Comparison of ENCODE assay signal across 12 mouse cellular contexts in the genomic region with DNA sequence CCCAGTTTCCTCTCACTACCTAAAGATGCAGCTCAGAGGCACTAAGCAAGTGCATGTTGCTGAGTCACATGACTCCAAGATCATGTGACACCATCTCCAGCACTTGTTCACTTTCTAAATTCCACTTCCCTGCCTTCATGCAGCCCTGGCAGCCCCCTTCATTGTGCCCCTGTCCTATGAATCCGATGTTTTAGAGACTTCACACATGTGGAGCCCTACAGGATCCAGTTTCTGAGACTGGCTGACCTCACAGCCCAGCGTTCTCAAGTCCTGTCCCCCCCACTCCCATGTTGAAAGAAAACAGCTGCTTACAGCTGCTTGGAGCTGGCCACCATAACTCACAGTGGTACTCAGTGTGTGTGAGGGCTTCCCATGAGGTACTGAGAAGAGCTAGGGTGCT. TPM values are rescaled to one million over a fixed set of nuclear protein-coding genes. Genes with fewer than 3 reads are reported as not detected.
DNase-seq lines count a peak whose midpoint lies in the region; ATAC-seq lines count a peak whose summit lies in the region.
"Had no signal": no experiment of that assay in that cellular context is flagged by ENCODE, and none has a peak within 500 bp of the region (broad histone marks: within the 10 kb centered on the region; RNA-seq: fewer than 3 reads in every experiment).

No protein-coding gene starts in this region.

- no peaks in the 10 kb centered on the region for H3K36me3 ChIP-seq in neural tube, embryonic 13.5 days
- H3K36me3 ChIP-seq in neural tube, embryonic 15.5 days = no peaks in the 10 kb centered on the region
- no peaks in the 10 kb centered on the region for H3K36me3 ChIP-seq in kidney, embryonic 16.5 days (ENCODE audit: insufficient read depth, low read length)
- no peaks in the 10 kb centered on the region; the same call in 1 of the 2 replicates for H3K36me3 ChIP-seq in splenic B cell, adult 2 months (ENCODE audit: control insufficient read depth, insufficient read depth, low read length, poor library complexity, severe bottlenecking)
- H3K36me3 ChIP-seq: hindbrain, embryonic 12.5 days; liver, embryonic 15.5 days had no signal

- no peaks in the 10 kb centered on the region for H3K9me3 ChIP-seq in neural tube, embryonic 13.5 days
- no peaks in the 10 kb centered on the region for H3K9me3 ChIP-seq in neural tube, embryonic 15.5 days (replicated peaks)
- no peaks in the 10 kb centered on the region for H3K9me3 ChIP-seq in kidney, embryonic 16.5 days (ENCODE audit: low read length)
- H3K9me3 ChIP-seq: forebrain, embryonic 10.5 days; hindbrain, embryonic 12.5 days; liver, embryonic 15.5 days had no signal

- DNase-seq in heart, adult 8-10 months (ENCODE audit: low spot score) = peak; percentile 64
- peak; percentile 31 for DNase-seq in splenic B cell, adult 2 months (ENCODE audit: low read depth, low spot score)
- DNase-seq in layer of hippocampus, adult 9-10 months (ENCODE audit: low spot score) = no peak
- no peak for DNase-seq in adrenal gland, adult 18-20 months (ENCODE audit: low spot score in 2 of 2)
- DNase-seq in ovary, adult 18-20 months (ENCODE audit: low spot score) = no peak

- WGBS in neural tube, embryonic 13.5 days = 76% methylated on average over 2 of the region's 2 CpGs
- 83% methylated on average over 2 of the region's 2 CpGs for WGBS in neural tube, embryonic 15.5 days
- WGBS in kidney, embryonic 16.5 days = 24% methylated on average over 2 of the region's 2 CpGs

- H3K27me3 ChIP-seq in neural tube, embryonic 13.5 days = no peaks in the 10 kb centered on the region
- H3K27me3 ChIP-seq in neural tube, embryonic 15.5 days (replicated peaks) = no peaks in the 10 kb centered on the region
- no peaks in the 10 kb centered on the region for H3K27me3 ChIP-seq in kidney, embryonic 16.5 days (ENCODE audit: insufficient read depth, low read length)
- H3K27me3 ChIP-seq in splenic B cell, adult 2 months (ENCODE audit: control insufficient read depth, insufficient read depth, low read length, poor library complexity, severe bottlenecking) = no peaks in the 10 kb centered on the region
- H3K27me3 ChIP-seq: hindbrain, embryonic 12.5 days; liver, embryonic 15.5 days; Patski had no signal

- H3K4me3 ChIP-seq in neural tube, embryonic 13.5 days = no peak overlapping the region
- H3K4me3 ChIP-seq in neural tube, embryonic 15.5 days (replicated peaks) = no peak overlapping the region
- no peak overlapping the region for H3K4me3 ChIP-seq in kidney, embryonic 16.5 days (ENCODE audit: low read length)
- H3K4me3 ChIP-seq: forebrain, embryonic 10.5 days; hindbrain, embryonic 12.5 days; liver, embryonic 15.5 days had no signal

- H3K9ac ChIP-seq in neural tube, embryonic 13.5 days = no peak overlapping the region
- no peak overlapping the region for H3K9ac ChIP-seq in neural tube, embryonic 15.5 days (replicated peaks)
- H3K9ac ChIP-seq in kidney, embryonic 16.5 days (replicated peaks; ENCODE audit: low read length) = no peak overlapping the region
- H3K9ac ChIP-seq: hindbrain, embryonic 12.5 days; liver, embryonic 15.5 days had no signal

- no peak for ATAC-seq in neural tube, embryonic 13.5 days (ENCODE audit: low read depth)
- ATAC-seq in neural tube, embryonic 15.5 days (ENCODE audit: low FRiP score) = no peak
- ATAC-seq in kidney, embryonic 16.5 days (ENCODE audit: low FRiP score, low TSS enrichment) = peak; percentile 85
- ATAC-seq: Patski had no signal

- H3K4me1 ChIP-seq in neural tube, embryonic 13.5 days (replicated peaks) = peaks cover 23% of the 10 kb centered on the region
- peaks cover 15% of the 10 kb centered on the region; the same call in 1 of the 2 replicates for H3K4me1 ChIP-seq in neural tube, embryonic 15.5 days
- H3K4me1 ChIP-seq in kidney, embryonic 16.5 days (ENCODE audit: insufficient read depth, low read length) = peaks cover 23% of the 10 kb centered on the region

- 0 out of 2 replicates have a peak overlapping the region, but pooled peaks have one; percentile 13 for H3K27ac ChIP-seq in neural tube, embryonic 13.5 days (replicated peaks)
- H3K27ac ChIP-seq in neural tube, embryonic 15.5 days (replicated peaks) = no peak overlapping the region; the same call in 1 of the 2 replicates
- H3K27ac ChIP-seq in kidney, embryonic 16.5 days (ENCODE audit: low read length) = peak overlapping the region; percentile 48
- H3K27ac ChIP-seq: forebrain, embryonic 10.5 days; hindbrain, embryonic 12.5 days; liver, embryonic 15.5 days had no signal

- H3K4me2 ChIP-seq in neural tube, embryonic 13.5 days = no peak overlapping the region
- H3K4me2 ChIP-seq in neural tube, embryonic 15.5 days = no peak overlapping the region
- H3K4me2 ChIP-seq in kidney, embryonic 16.5 days (replicated peaks; ENCODE audit: low read depth, low read length) = no peak overlapping the region
- H3K4me2 ChIP-seq: hindbrain, embryonic 12.5 days; liver, embryonic 15.5 days had no signal

RNA-seq across cellular contexts. Expression of a gene that starts 15.2 kb away (rescaled TPM):
- polyA plus RNA-seq in neural tube, embryonic 13.5 days (2015; fragmentation: Nextera tagmentation; extraction: Ambion mirVana) = 593 and 603 TPM in 2 replicates
- polyA plus RNA-seq in neural tube, embryonic 15.5 days (2015; fragmentation: Nextera tagmentation; extraction: Ambion mirVana) = 504 and 568 TPM in 2 replicates
- total RNA-seq in heart, adult 8-10 months (2022) = 10 to 100 TPM; 73.6 to 90.4 (median 83.5) TPM
- 98.5 and 101 TPM in 2 replicates for polyA plus RNA-seq in kidney, embryonic 16.5 days (2015; fragmentation: Nextera tagmentation; extraction: Ambion mirVana)
- 100 to 1,000 TPM in 1 of 2 experiments, 10 to 100 TPM in 1; 93.1 to 126 TPM for total RNA-seq in adrenal gland, adult 18-20 months (2021)

RNA-seq across cellular contexts. Expression of a gene that starts 30.4 kb away (rescaled TPM):
- polyA plus RNA-seq in neural tube, embryonic 13.5 days (2015; fragmentation: Nextera tagmentation; extraction: Ambion mirVana) = 52.0 and 59.1 TPM in 2 replicates
- polyA plus RNA-seq in neural tube, embryonic 15.5 days (2015; fragmentation: Nextera tagmentation; extraction: Ambion mirVana) = 58.5 and 58.8 TPM in 2 replicates
- 10 to 100 TPM; 33.7 to 37.7 (median 35.0) TPM for total RNA-seq in heart, adult 8-10 months (2022)
- 54.8 TPM in 2 replicates for polyA plus RNA-seq in kidney, embryonic 16.5 days (2015; fragmentation: Nextera tagmentation; extraction: Ambion mirVana)
- total RNA-seq in adrenal gland, adult 18-20 months (2021) = 10 to 100 TPM; 61.0 to 61.3 TPM

RNA-seq across cellular contexts. Expression of a gene that starts 30.4 kb away (rescaled TPM):
- 57.6 and 66.2 TPM in 2 replicates for polyA plus RNA-seq in neural tube, embryonic 13.5 days (2015; fragmentation: Nextera tagmentation; extraction: Ambion mirVana)
- 61.5 and 65.2 TPM in 2 replicates for polyA plus RNA-seq in neural tube, embryonic 15.5 days (2015; fragmentation: Nextera tagmentation; extraction: Ambion mirVana)
- total RNA-seq in heart, adult 8-10 months (2022) = 10 to 100 TPM; 18.9 to 20.1 (median 19.6) TPM
- polyA plus RNA-seq in kidney, embryonic 16.5 days (2015; fragmentation: Nextera tagmentation; extraction: Ambion mirVana) = 52.0 and 59.5 TPM in 2 replicates
- 10 to 100 TPM; 43.1 to 43.7 TPM for total RNA-seq in adrenal gland, adult 18-20 months (2021)

Comparison
In these comparisons a context has a peak if more than half of its experiments do, and no peak if none do; other contexts are left out.
1. DNase-seq: peak in heart, adult 8-10 months (single experiment) and splenic B cell, adult 2 months (single experiment); none in layer of hippocampus, adult 9-10 months (single experiment), adrenal gland, adult 18-20 months (0 of 2) and ovary, adult 18-20 months (single experiment).